Mouse (Mus musculus): ENCODE data around the gene Nav2.

DNA sequence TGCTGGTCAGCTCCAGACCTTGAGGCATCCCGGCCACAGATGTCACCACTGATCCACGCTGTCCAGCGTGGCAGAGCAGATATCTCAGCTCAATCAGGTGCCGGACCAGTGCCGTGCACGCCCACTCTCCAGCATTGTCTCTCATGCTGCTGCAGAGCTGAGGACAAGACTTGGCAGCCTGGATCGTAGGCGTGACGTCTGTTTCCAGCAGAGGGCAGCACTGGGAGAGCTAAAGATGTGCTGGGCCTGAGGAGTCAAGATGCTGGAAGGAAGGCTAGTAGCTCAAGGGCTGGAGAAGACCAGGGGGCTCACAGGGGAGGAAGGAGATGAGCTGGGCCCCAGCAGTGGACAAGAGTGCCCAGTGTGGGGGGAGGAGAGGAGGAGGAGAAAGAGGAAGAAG is 341.5 kb downstream of the Nav2 start:
- TF ChIP-seq CTCF (IDR thresholded peaks at IDR 0.05) (peak; percentile 97), EP300 (IDR thresholded peaks at IDR 0.05) (no peak)

All from lung, postnatal 0 days (tissue).